Mouse (Mus musculus) right cerebral cortex, adult 2 months (tissue): ENCODE data around the gene Enkd1.

ENCODE experiments used
- DNase-seq, 2 experiments: peaks; one replicate each; pipeline ENCODE4 v3.0.0; 2021 to 2022; ENCODE audit warnings: low spot score in 2 of 2

Gene Enkd1

DNA sequence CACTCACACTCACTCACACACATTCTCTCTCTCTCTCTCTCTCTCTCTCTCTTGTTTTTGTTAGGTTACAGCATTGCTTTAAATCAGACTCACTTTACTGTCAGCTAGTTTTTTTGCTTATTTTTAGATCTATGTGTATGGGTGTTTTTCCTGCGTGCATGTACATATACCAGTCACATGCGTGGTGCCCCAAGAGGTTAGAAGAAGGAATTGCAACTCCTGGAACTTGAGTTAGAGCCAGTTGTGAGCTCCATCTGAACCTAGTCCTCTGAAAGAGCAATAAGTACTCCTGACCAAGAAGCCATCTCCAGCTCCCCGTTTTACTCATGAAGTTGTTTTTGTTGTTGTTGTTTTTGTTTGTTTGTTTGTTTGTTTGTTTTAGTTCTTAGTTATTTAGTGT is 46.8 kb downstream of the Enkd1 start:
- no peak for DNase-seq

DNA sequence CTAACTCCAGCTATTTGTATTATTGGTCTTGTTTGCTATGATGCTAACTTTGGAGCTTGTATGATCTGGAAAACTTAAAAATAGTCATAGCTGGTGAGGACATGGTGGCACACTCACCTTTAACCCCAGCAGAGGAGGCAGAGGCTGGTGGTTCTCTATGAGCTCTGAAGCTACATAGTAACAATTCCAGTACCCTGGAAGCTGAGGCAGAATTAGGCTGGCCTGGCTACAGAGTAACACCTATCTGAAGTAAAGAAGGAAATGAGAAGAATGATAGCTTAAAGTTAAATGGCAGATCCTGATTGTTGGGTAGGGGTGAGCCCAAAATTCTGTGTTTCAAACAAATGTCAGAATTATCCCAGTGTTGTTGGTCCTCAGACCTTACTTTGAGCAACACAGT is 50.4 kb downstream of the Enkd1 start:
- DNase-seq = no peak
